Mouse (Mus musculus): ENCODE data around the gene Oaz2. TPM values are rescaled to one million over a fixed set of nuclear protein-coding genes. Genes with fewer than 3 reads are reported as not detected.
A peak's percentile ranks its signal among the peaks of the same experiment; 100 is the strongest.
"Not testable (repeated sequence)": the region's sequence is repeated elsewhere in the genome, so short reads cannot be mapped to it uniquely, and the experiment has no call there.

Oaz2 gene
- polyA plus RNA-seq, 1 experiment from 2014 or later, result 203 TPM

GRCm38 (mm10) chr9:65644960-65645359 is 22.8 kb upstream of the Oaz2 start:
- no peak overlapping the region for H3K4me2 ChIP-seq (ENCODE audit: low read depth, low read length)
- H3K27me3 ChIP-seq (replicated peaks; ENCODE audit: control insufficient read depth, insufficient read depth, low read length), result no peaks in the 10 kb centered on the region
- no peak overlapping the region for H3K4me3 ChIP-seq (ENCODE audit: low read depth, low read length)
- no peaks in the 10 kb centered on the region for H3K9me3 ChIP-seq (ENCODE audit: control insufficient read depth, low read length)
- WGBS, result 92% methylated on average over 4 of the region's 4 CpGs
- H3K36me3 ChIP-seq (ENCODE audit: control insufficient read depth, insufficient read depth, low read length), result no peaks in the 10 kb centered on the region
- ATAC-seq (ENCODE audit: low read depth) (no peak), DNase-seq (ENCODE audit: low spot score) (no peak)
- peaks cover 12% of the 10 kb centered on the region for H3K4me1 ChIP-seq (ENCODE audit: control insufficient read depth, insufficient read depth, low read length)
- no peak overlapping the region for H3K27ac ChIP-seq (replicated peaks; ENCODE audit: low read depth, low read length)
- H3K9ac ChIP-seq (ENCODE audit: low read depth, low read length), result no peak overlapping the region

GRCm38 (mm10) chr9:65645984-65646383 is 21.8 kb upstream of the Oaz2 start:
- Histone ChIP-seq H3K27ac (replicated peaks; ENCODE audit: low read depth, low read length) (no peak overlapping the region), H3K4me1 (ENCODE audit: control insufficient read depth, insufficient read depth, low read length) (peaks cover 8% of the 10 kb centered on the region), H3K9me3 (ENCODE audit: control insufficient read depth, low read length) (no peaks in the 10 kb centered on the region), H3K36me3 (ENCODE audit: control insufficient read depth, insufficient read depth, low read length) (no peaks in the 10 kb centered on the region), H3K4me3 (ENCODE audit: low read depth, low read length) (no peak overlapping the region), H3K9ac (ENCODE audit: low read depth, low read length) (no peak overlapping the region), H3K4me2 (ENCODE audit: low read depth, low read length) (no peak overlapping the region), H3K27me3 (replicated peaks; ENCODE audit: control insufficient read depth, insufficient read depth, low read length) (no peaks in the 10 kb centered on the region)
- WGBS, result 40% methylated on average over 3 of the region's 3 CpGs
- DNase-seq (ENCODE audit: low spot score) (peak; percentile 12), ATAC-seq (ENCODE audit: low read depth) (no peak)

- H3K4me2 ChIP-seq (ENCODE audit: low read depth, low read length), result no peak overlapping the region
- H3K36me3 ChIP-seq (ENCODE audit: control insufficient read depth, insufficient read depth, low read length), result no peaks in the 10 kb centered on the region
Observed at GRCm38 (mm10) chr9:65646782-65647181, 21.0 kb upstream of the Oaz2 start.

GRCm38 (mm10) chr9:65648730-65649129 is 19.1 kb upstream of the Oaz2 start:
- H3K9me3 ChIP-seq (ENCODE audit: control insufficient read depth, low read length), result no peaks in the 10 kb centered on the region
- H3K9ac ChIP-seq (ENCODE audit: low read depth, low read length), result no peak overlapping the region
- H3K27me3 ChIP-seq (replicated peaks; ENCODE audit: control insufficient read depth, insufficient read depth, low read length), result no peaks in the 10 kb centered on the region
- H3K36me3 ChIP-seq (ENCODE audit: control insufficient read depth, insufficient read depth, low read length), result no peaks in the 10 kb centered on the region
- ATAC-seq (ENCODE audit: low read depth), result no peak
- H3K4me2 ChIP-seq (ENCODE audit: low read depth, low read length), result no peak overlapping the region
- WGBS, result 89% methylated on average over 13 of the region's 13 CpGs
- no peak for DNase-seq (ENCODE audit: low spot score)
- no peak overlapping the region for H3K4me3 ChIP-seq (ENCODE audit: low read depth, low read length)
- no peak overlapping the region for H3K27ac ChIP-seq (replicated peaks; ENCODE audit: low read depth, low read length)
- no peaks in the 10 kb centered on the region for H3K4me1 ChIP-seq (ENCODE audit: control insufficient read depth, insufficient read depth, low read length)

More at GRCm38 (mm10) chr9:65646782-65647181, 21.0 kb upstream of the Oaz2 start:
- DNase-seq (ENCODE audit: low spot score), result no peak
- no peak for ATAC-seq (ENCODE audit: low read depth)
- H3K27me3 ChIP-seq (replicated peaks; ENCODE audit: control insufficient read depth, insufficient read depth, low read length), result no peaks in the 10 kb centered on the region
- H3K9me3 ChIP-seq (ENCODE audit: control insufficient read depth, low read length), result no peaks in the 10 kb centered on the region
- WGBS, result 86% methylated on average over 2 of the region's 2 CpGs
- H3K4me3 ChIP-seq (ENCODE audit: low read depth, low read length), result no peak overlapping the region
- no peak overlapping the region for H3K27ac ChIP-seq (replicated peaks; ENCODE audit: low read depth, low read length)
- H3K4me1 ChIP-seq (ENCODE audit: control insufficient read depth, insufficient read depth, low read length), result peaks cover 2% of the 10 kb centered on the region; the same call in 1 of the 2 replicates
- no peak overlapping the region for H3K9ac ChIP-seq (ENCODE audit: low read depth, low read length)

GRCm38 (mm10) chr9:65649997-65650396 is 17.8 kb upstream of the Oaz2 start:
- Histone ChIP-seq H3K36me3 (ENCODE audit: control insufficient read depth, insufficient read depth, low read length) (no peaks in the 10 kb centered on the region), H3K4me2 (ENCODE audit: low read depth, low read length) (no peak overlapping the region), H3K4me1 (ENCODE audit: control insufficient read depth, insufficient read depth, low read length) (no peaks in the 10 kb centered on the region), H3K27ac (replicated peaks; ENCODE audit: low read depth, low read length) (no peak overlapping the region), H3K9ac (ENCODE audit: low read depth, low read length) (no peak overlapping the region), H3K27me3 (replicated peaks; ENCODE audit: control insufficient read depth, insufficient read depth, low read length) (no peaks in the 10 kb centered on the region), H3K9me3 (ENCODE audit: control insufficient read depth, low read length) (no peaks in the 10 kb centered on the region), H3K4me3 (ENCODE audit: low read depth, low read length) (no peak overlapping the region)
- no peak for DNase-seq (ENCODE audit: low spot score)
- 69% methylated on average over 1 of the region's 1 CpGs for WGBS
- no peak for ATAC-seq (ENCODE audit: low read depth)

GRCm38 (mm10) chr9:65651957-65652356 is 15.8 kb upstream of the Oaz2 start:
- ATAC-seq (ENCODE audit: low read depth); H3K4me2 ChIP-seq (ENCODE audit: low read depth, low read length); H3K9me3 ChIP-seq (ENCODE audit: control insufficient read depth, low read length); H3K9ac ChIP-seq (ENCODE audit: low read depth, low read length); H3K4me3 ChIP-seq (ENCODE audit: low read depth, low read length); H3K27ac ChIP-seq (replicated peaks; ENCODE audit: low read depth, low read length); H3K36me3 ChIP-seq (ENCODE audit: control insufficient read depth, insufficient read depth, low read length); H3K27me3 ChIP-seq (replicated peaks; ENCODE audit: control insufficient read depth, insufficient read depth, low read length); H3K4me1 ChIP-seq (ENCODE audit: control insufficient read depth, insufficient read depth, low read length); DNase-seq (ENCODE audit: low spot score): not testable (repeated sequence)
- WGBS, result 96% methylated on average over 1 of the region's 1 CpGs

- no peaks in the 10 kb centered on the region for H3K9me3 ChIP-seq (ENCODE audit: control insufficient read depth, low read length)
- H3K27me3 ChIP-seq (replicated peaks; ENCODE audit: control insufficient read depth, insufficient read depth, low read length), result no peaks in the 10 kb centered on the region
- H3K27ac ChIP-seq (replicated peaks; ENCODE audit: low read depth, low read length), result no peak overlapping the region
- no peaks in the 10 kb centered on the region for H3K36me3 ChIP-seq (ENCODE audit: control insufficient read depth, insufficient read depth, low read length)
- H3K4me1 ChIP-seq (ENCODE audit: control insufficient read depth, insufficient read depth, low read length), result no peaks in the 10 kb centered on the region
- no peak overlapping the region for H3K9ac ChIP-seq (ENCODE audit: low read depth, low read length)
- DNase-seq (ENCODE audit: low spot score), result no peak
- ATAC-seq (ENCODE audit: low read depth), result no peak
- H3K4me2 ChIP-seq (ENCODE audit: low read depth, low read length), result no peak overlapping the region
- WGBS, result 88% methylated on average over 4 of the region's 4 CpGs
- H3K4me3 ChIP-seq (ENCODE audit: low read depth, low read length), result no peak overlapping the region
Observed at GRCm38 (mm10) chr9:65653741-65654140, 14.1 kb upstream of the Oaz2 start.

GRCm38 (mm10) chr9:65654700-65655237 is 13.0 kb upstream of the Oaz2 start:
- no peaks in the 10 kb centered on the region for H3K9me3 ChIP-seq (ENCODE audit: control insufficient read depth, low read length)
- H3K4me1 ChIP-seq (ENCODE audit: control insufficient read depth, insufficient read depth, low read length), result no peaks in the 10 kb centered on the region
- no peak overlapping the region for H3K4me2 ChIP-seq (ENCODE audit: low read depth, low read length)
- 80% methylated on average over 3 of the region's 3 CpGs for WGBS
- ATAC-seq (ENCODE audit: low read depth), result no peak
- H3K27me3 ChIP-seq (replicated peaks; ENCODE audit: control insufficient read depth, insufficient read depth, low read length), result no peaks in the 10 kb centered on the region
- no peak overlapping the region for H3K27ac ChIP-seq (replicated peaks; ENCODE audit: low read depth, low read length)
- H3K36me3 ChIP-seq (ENCODE audit: control insufficient read depth, insufficient read depth, low read length), result no peaks in the 10 kb centered on the region
- DNase-seq (ENCODE audit: low spot score), result no peak
- no peak overlapping the region for H3K9ac ChIP-seq (ENCODE audit: low read depth, low read length)
- no peak overlapping the region for H3K4me3 ChIP-seq (ENCODE audit: low read depth, low read length)

- ATAC-seq (ENCODE audit: low read depth), result no peak
Observed at GRCm38 (mm10) chr9:65655540-65655939, 12.3 kb upstream of the Oaz2 start.

More at GRCm38 (mm10) chr9:65655540-65655939, 12.3 kb upstream of the Oaz2 start:
- Histone ChIP-seq H3K27ac (replicated peaks; ENCODE audit: low read depth, low read length) (no peak overlapping the region), H3K4me3 (ENCODE audit: low read depth, low read length) (no peak overlapping the region), H3K36me3 (ENCODE audit: control insufficient read depth, insufficient read depth, low read length) (no peaks in the 10 kb centered on the region), H3K9ac (ENCODE audit: low read depth, low read length) (no peak overlapping the region), H3K9me3 (ENCODE audit: control insufficient read depth, low read length) (no peaks in the 10 kb centered on the region), H3K4me1 (ENCODE audit: control insufficient read depth, insufficient read depth, low read length) (no peaks in the 10 kb centered on the region), H3K27me3 (replicated peaks; ENCODE audit: control insufficient read depth, insufficient read depth, low read length) (no peaks in the 10 kb centered on the region), H3K4me2 (ENCODE audit: low read depth, low read length) (no peak overlapping the region)
- no peak for DNase-seq (ENCODE audit: low spot score)
- WGBS, result 83% methylated on average over 8 of the region's 8 CpGs
